Mouse (Mus musculus) spleen, postnatal 10 days (tissue): ENCODE measurements around the gene Plppr2.

Experiments used
- DNase-seq, 2 experiments: peaks; one replicate each; pipeline ENCODE4 v3.0.0; 2021 to 2022; ENCODE audit warnings: low spot score in 2 of 2

Plppr2 gene

GRCm38 (mm10) chr9:21961366-21961980 lies 24.6 kb downstream of the Plppr2 start:
- peak; percentile 48 to 56 for DNase-seq

GRCm38 (mm10) chr9:21962010-21962409 lies 25.2 kb downstream of the Plppr2 start:
- no peak for DNase-seq

- peak; percentile 87 to 97 for DNase-seq
Observed at GRCm38 (mm10) chr9:21962416-21963059, 25.7 kb downstream of the Plppr2 start.

GRCm38 (mm10) chr9:21963417-21963816 lies 26.6 kb downstream of the Plppr2 start, which contains the start of gene Epor:
Gene Epor (minus strand): TSS chr9:21963506.
- DNase-seq: peak; percentile 81 to 89

- no peak for DNase-seq
Observed at GRCm38 (mm10) chr9:21968883-21969282, 32.0 kb downstream of the Plppr2 start.

- DNase-seq: no peak
Observed at GRCm38 (mm10) chr9:21969304-21969703, 32.5 kb downstream of the Plppr2 start.

GRCm38 (mm10) chr9:21976626-21977175 lies 39.9 kb downstream of the Plppr2 start:
- DNase-seq: no peak

GRCm38 (mm10) chr9:21977331-21977730 lies 40.5 kb downstream of the Plppr2 start:
- no peak for DNase-seq

- peak; percentile 73 to 80 for DNase-seq
Observed at GRCm38 (mm10) chr9:21977972-21978371, 41.1 kb downstream of the Plppr2 start.

GRCm38 (mm10) chr9:21978398-21979128 lies 41.7 kb downstream of the Plppr2 start:
- no peak for DNase-seq

- DNase-seq: no peak
Observed at GRCm38 (mm10) chr9:21983911-21984310, 47.1 kb downstream of the Plppr2 start.

- no peak for DNase-seq
Observed at GRCm38 (mm10) chr9:21987592-21988342, 50.9 kb downstream of the Plppr2 start.

- peak in 1 of 2 experiments; percentile 37 for DNase-seq
Observed at GRCm38 (mm10) chr9:21988421-21989101, 51.7 kb downstream of the Plppr2 start.

- DNase-seq: no peak
Observed at GRCm38 (mm10) chr9:21989230-21990110, 52.6 kb downstream of the Plppr2 start, which contains the start of gene Rgl3. Gene Rgl3 (minus strand): TSS chr9:21989446.

GRCm38 (mm10) chr9:21992227-21992626 lies 55.4 kb downstream of the Plppr2 start:
- DNase-seq: no peak

- no peak for DNase-seq
Observed at GRCm38 (mm10) chr9:21996178-21996867, 59.5 kb downstream of the Plppr2 start.
